Mouse (Mus musculus) Patski (cell line): ENCODE results near the gene Men1. TPM values are rescaled to one million over a fixed set of nuclear protein-coding genes. Genes with fewer than 3 reads are reported as not detected.

Experiments
- ATAC-seq: fragments of 100-300 bp; one replicate; pipeline ENCODE4 v1.8.0; 2021
- CTCF ChIA-PET: fragments of 350-600 bp; sonication (Branson Sonifier 250); formaldehyde crosslinking; loops from one replicate; lab custom pipeline; 2022; ENCODE audit warnings: inconsistent platforms; lab: Charles Lee
- POLR2A ChIA-PET: fragments of 350-600 bp; sonication (Branson Sonifier 250); formaldehyde crosslinking; loops from one replicate; lab custom pipeline; 2022; ENCODE audit warnings: antibody characterized with exemption, inconsistent platforms; lab: Charles Lee
- DNase-seq: peaks from one replicate; pipeline ENCODE4 v3.0.0-alpha.2; 2011; ENCODE audit warnings: low read depth, low spot score
- H3K27me3 ChIP-seq: fragments of 371-371 bp; one replicate; pipeline ENCODE4 v1.5.1; 2021
- CTCF ChIP-seq: fragments of 100-300 bp; IDR thresholded peaks from one replicate; pipeline ENCODE4 v1.5.1; 2021
- in situ Hi-C: fragments of 300-500 bp; cut with MboI; formaldehyde crosslinking; loops from 3 replicates; pipeline ENCODE4 v1.11.1; 2018; ENCODE audit warnings: low pct_unique_long_range_greater_than_20kb, mixed read lengths
- polyA plus RNA-seq: library from polyadenylated mRNA; unstranded; gene quantifications from one replicate; pipeline ENCODE4 v1.2.3, GENCODE M21; 2021

The Men1 gene
- polyA plus RNA-seq, 1 experiment from 2014 or later: 63.2 TPM

- ChIA-PET CTCF (no interaction called here), POLR2A (interaction anchor here (0.6 kb wide), 1 partner anchor 8 kb away, joined by 3 read pairs; no protein-coding TSS in a partner anchor)
- no peaks in the 10 kb centered on the region for H3K27me3 ChIP-seq
- no peak for ATAC-seq
- no peak for DNase-seq
- TF ChIP-seq CTCF: no peak
- in situ Hi-C loops: no loop called here
Measured at GRCm38 (mm10) chr19:6343066-6343925, 8.5 kb downstream of the Men1 start.

GRCm38 (mm10) chr19:6343996-6344395, 9.2 kb downstream of the Men1 start:
- POLR2A ChIA-PET: interaction anchor here (0.6 kb wide), 1 partner anchor 8 kb away, joined by 3 read pairs; no protein-coding TSS in a partner anchor
- no peak for TF ChIP-seq CTCF
- in situ Hi-C loops: no loop called here
- DNase-seq: no peak
- CTCF ChIA-PET: no interaction called here
- no peak for ATAC-seq
- no peaks in the 10 kb centered on the region for H3K27me3 ChIP-seq

- POLR2A ChIA-PET: no interaction called here
- H3K27me3 ChIP-seq: no peaks in the 10 kb centered on the region
- in situ Hi-C loops: no loop called here
- ATAC-seq (no peak), DNase-seq (no peak)
- TF ChIP-seq CTCF: no peak
- CTCF ChIA-PET: interaction anchor here (1.1 kb wide), 1 partner anchor 11 kb away, joined by 3 read pairs; no protein-coding TSS in a partner anchor
Measured at GRCm38 (mm10) chr19:6346023-6346422, 11.2 kb downstream of the Men1 start.

DNA sequence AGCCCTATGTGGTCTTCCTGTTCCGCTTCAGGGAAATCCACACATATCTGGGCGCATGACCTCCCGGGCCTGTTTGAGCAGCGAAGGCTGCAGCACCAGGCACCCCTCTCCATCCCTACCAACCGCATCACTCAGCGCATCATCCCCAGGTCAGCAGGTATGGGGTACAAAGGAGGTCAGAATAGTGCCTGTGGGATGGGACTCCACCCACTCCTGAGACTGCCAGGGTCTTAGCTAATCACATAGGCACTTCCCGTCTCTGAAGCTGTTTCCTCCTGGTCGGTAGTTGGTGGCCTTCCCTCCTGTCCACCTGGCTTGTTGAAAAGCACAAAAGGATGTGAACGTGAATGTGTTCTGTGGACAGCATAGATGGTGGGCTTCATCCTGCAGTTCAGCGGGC, 11.9 kb downstream of the Men1 start:
- H3K27me3 ChIP-seq: no peaks in the 10 kb centered on the region
- TF ChIP-seq CTCF: no peak
- ChIA-PET POLR2A (no interaction called here), CTCF (interaction anchor here (1.1 kb wide), 1 partner anchor 10 kb away, joined by 3 read pairs; no protein-coding TSS in a partner anchor)
- ATAC-seq (no peak), DNase-seq (no peak)
- in situ Hi-C loops: no loop called here

- CTCF ChIA-PET: no interaction called here
- no peak for TF ChIP-seq CTCF
- in situ Hi-C loops: no loop called here
- no peak for ATAC-seq
- H3K27me3 ChIP-seq: no peaks in the 10 kb centered on the region
- POLR2A ChIA-PET: no interaction called here
- no peak for DNase-seq
Measured at GRCm38 (mm10) chr19:6347615-6348014, 12.8 kb downstream of the Men1 start.

GRCm38 (mm10) chr19:6348717-6349116, 13.9 kb downstream of the Men1 start:
- no peak for ATAC-seq
- ChIA-PET CTCF (no interaction called here), POLR2A (no interaction called here)
- H3K27me3 ChIP-seq: no peaks in the 10 kb centered on the region
- in situ Hi-C loops: no loop called here
- DNase-seq: no peak
- no peak for TF ChIP-seq CTCF

GRCm38 (mm10) chr19:6349215-6349983, 14.6 kb downstream of the Men1 start:
- H3K27me3 ChIP-seq: no peaks in the 10 kb centered on the region
- TF ChIP-seq CTCF: no peak
- DNase-seq (no peak), ATAC-seq (no peak)
- POLR2A ChIA-PET: no interaction called here
- in situ Hi-C loops: no loop called here
- CTCF ChIA-PET: interaction anchor here (0.9 to 1.4 kb wide), 2 partner anchors 10 to 15 kb away, joined by 3 to 4 read pairs; no protein-coding TSS in a partner anchor

GRCm38 (mm10) chr19:6351431-6352106, 16.8 kb downstream of the Men1 start:
- TF ChIP-seq CTCF: no peak
- DNase-seq (no peak), ATAC-seq (no peak)
- POLR2A ChIA-PET: interaction anchor here (0.6 to 1.3 kb wide), 2 partner anchors 8 to 10 kb away, joined by 3 to 5 read pairs; partner anchors contain the start of gene Map4k2
- CTCF ChIA-PET: no interaction called here
- in situ Hi-C loops: no loop called here
- no peaks in the 10 kb centered on the region for H3K27me3 ChIP-seq

DNA sequence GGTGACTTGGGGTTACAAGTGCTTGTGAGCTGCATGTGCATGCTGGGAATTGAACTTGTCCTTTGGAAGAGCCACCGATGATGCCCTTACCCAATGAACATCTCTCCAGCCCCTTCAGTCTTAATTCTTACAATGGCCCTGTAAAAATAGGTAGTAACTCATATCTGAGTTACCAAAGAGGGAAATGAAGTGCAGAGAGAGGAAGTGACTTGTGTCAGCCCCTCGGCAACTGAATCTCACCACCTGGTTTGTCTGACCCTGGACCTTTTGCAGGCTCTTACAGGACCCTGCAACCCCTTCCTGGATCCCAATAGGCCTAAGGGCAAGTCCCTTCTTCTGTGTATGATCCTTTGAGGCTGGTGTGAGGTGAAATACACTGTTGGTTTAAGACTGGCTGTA, 17.3 kb downstream of the Men1 start:
- POLR2A ChIA-PET: no interaction called here
- no peak for DNase-seq
- no peaks in the 10 kb centered on the region for H3K27me3 ChIP-seq
- in situ Hi-C loops: no loop called here
- no peak for ATAC-seq
- TF ChIP-seq CTCF: no peak
- CTCF ChIA-PET: no interaction called here

DNA sequence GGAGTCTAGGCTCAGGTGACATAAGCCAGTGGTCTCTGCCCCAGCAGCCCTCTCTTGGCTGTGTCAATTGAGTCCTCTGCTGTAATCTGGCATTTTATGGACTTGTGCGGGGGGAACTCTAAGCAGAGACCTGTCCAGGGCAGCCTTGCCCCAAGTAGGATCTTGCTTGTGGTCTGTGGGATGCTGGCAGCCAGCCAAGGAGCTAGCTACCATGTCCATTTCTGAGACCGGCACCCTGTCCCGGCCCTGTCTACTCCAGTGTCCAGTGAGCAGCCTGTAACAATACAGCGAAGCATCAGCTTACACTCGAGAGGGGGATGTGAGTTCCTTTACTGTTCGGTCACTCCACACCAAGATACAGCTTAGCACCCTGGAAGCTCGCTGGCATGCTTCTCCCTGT, 19.3 kb downstream of the Men1 start:
- POLR2A ChIA-PET: interaction anchor here (0.7 kb wide), 1 partner anchor 19 kb away, joined by 3 read pairs; no protein-coding TSS in a partner anchor

More for the DNA sequence above, 19.3 kb downstream of the Men1 start:
- ATAC-seq (no peak), DNase-seq (no peak)
- CTCF ChIA-PET: no interaction called here
- in situ Hi-C loops: no loop called here
- no peaks in the 10 kb centered on the region for H3K27me3 ChIP-seq
- no peak for TF ChIP-seq CTCF
